Mouse (Mus musculus): ENCODE measurements around the gene Gm9513. TPM values are rescaled to one million over a fixed set of nuclear protein-coding genes. Genes with fewer than 3 reads are reported as not detected.

Gene Gm9513
- not detected in 2 replicates for polyA plus RNA-seq (2012; rRNA removed)

GRCm38 (mm10) chr9:36475338-36475737, at the start of gene Gm9513:
Gene Gm9513, plus strand, starts transcription at chr9:36475638.
- TF ChIP-seq CTCF (IDR thresholded peaks at IDR 0.05; ENCODE audit: borderline replicate concordance, extremely low read depth, insufficient read depth, insufficient read length) (no peak), POLR2A (IDR thresholded peaks at IDR 0.05; ENCODE audit: borderline replicate concordance, extremely low read depth, insufficient read depth, insufficient read length, poor library complexity, severe bottlenecking) (no peak)

GRCm38 (mm10) chr9:36431584-36431983, 43.9 kb upstream of the Gm9513 start, which contains the start of gene Gm7257:
Gene Gm7257, plus strand, starts transcription at chr9:36431884.
- TF ChIP-seq POLR2A (IDR thresholded peaks at IDR 0.05; ENCODE audit: borderline replicate concordance, extremely low read depth, insufficient read depth, insufficient read length, poor library complexity, severe bottlenecking) (no peak), CTCF (IDR thresholded peaks at IDR 0.05; ENCODE audit: borderline replicate concordance, extremely low read depth, insufficient read depth, insufficient read length) (no peak)
- no peak for DNase-seq (ENCODE audit: low read depth)

More at GRCm38 (mm10) chr9:36475338-36475737, at the start of gene Gm9513:
- DNase-seq (ENCODE audit: low read depth): no peak

GRCm38 (mm10) chr9:36435051-36435764, 40.2 kb upstream of the Gm9513 start:
- no peak for TF ChIP-seq CTCF (IDR thresholded peaks at IDR 0.05; ENCODE audit: borderline replicate concordance, extremely low read depth, insufficient read depth, insufficient read length)
- no peak for TF ChIP-seq POLR2A (IDR thresholded peaks at IDR 0.05; ENCODE audit: borderline replicate concordance, extremely low read depth, insufficient read depth, insufficient read length, poor library complexity, severe bottlenecking)
- no peak for DNase-seq (ENCODE audit: low read depth)

- no peak for TF ChIP-seq POLR2A (IDR thresholded peaks at IDR 0.05; ENCODE audit: borderline replicate concordance, extremely low read depth, insufficient read depth, insufficient read length, poor library complexity, severe bottlenecking)
- no peak for TF ChIP-seq CTCF (IDR thresholded peaks at IDR 0.05; ENCODE audit: borderline replicate concordance, extremely low read depth, insufficient read depth, insufficient read length)
- no peak for DNase-seq (ENCODE audit: low read depth)
These were observed 19.2 kb downstream of the Gm9513 start for GRCm38 (mm10) chr9:36494501-36495220.

- TF ChIP-seq CTCF (IDR thresholded peaks at IDR 0.05; ENCODE audit: borderline replicate concordance, extremely low read depth, insufficient read depth, insufficient read length) (no peak), POLR2A (IDR thresholded peaks at IDR 0.05; ENCODE audit: borderline replicate concordance, extremely low read depth, insufficient read depth, insufficient read length, poor library complexity, severe bottlenecking) (no peak)
- no peak for DNase-seq (ENCODE audit: low read depth)
These were observed 20.4 kb downstream of the Gm9513 start for GRCm38 (mm10) chr9:36495824-36496223.

GRCm38 (mm10) chr9:36504211-36504610, 28.8 kb downstream of the Gm9513 start:
- no peak for TF ChIP-seq CTCF (IDR thresholded peaks at IDR 0.05; ENCODE audit: borderline replicate concordance, extremely low read depth, insufficient read depth, insufficient read length)
- DNase-seq (ENCODE audit: low read depth): no peak

Other genes with a start within 250 kb of the Gm9513 start
- not detected in 2 replicates for gene Gm7257, start 43.8 kb upstream of the Gm9513 start, polyA plus RNA-seq (2012; rRNA removed)
- not detected in 2 replicates for gene Gm5615, start 66.3 kb downstream of the Gm9513 start, polyA plus RNA-seq (2012; rRNA removed)
- gene Gm17689, start 107.0 kb downstream of the Gm9513 start, polyA plus RNA-seq (2012; rRNA removed): not detected in 2 replicates
- gene A630095E13Rik, start 167.7 kb downstream of the Gm9513 start, polyA plus RNA-seq (2012; rRNA removed): not detected in 2 replicates
- not detected in 2 replicates for gene Acrv1, start 217.6 kb downstream of the Gm9513 start, polyA plus RNA-seq (2012; rRNA removed)